Mouse (Mus musculus): ENCODE data around the gene Gm21987. TPM values are rescaled to one million over a fixed set of nuclear protein-coding genes. Genes with fewer than 3 reads are reported as not detected.

Gene Gm21987
- polyA plus RNA-seq, 1 experiment from 2014 or later: 0.55 TPM

DNA sequence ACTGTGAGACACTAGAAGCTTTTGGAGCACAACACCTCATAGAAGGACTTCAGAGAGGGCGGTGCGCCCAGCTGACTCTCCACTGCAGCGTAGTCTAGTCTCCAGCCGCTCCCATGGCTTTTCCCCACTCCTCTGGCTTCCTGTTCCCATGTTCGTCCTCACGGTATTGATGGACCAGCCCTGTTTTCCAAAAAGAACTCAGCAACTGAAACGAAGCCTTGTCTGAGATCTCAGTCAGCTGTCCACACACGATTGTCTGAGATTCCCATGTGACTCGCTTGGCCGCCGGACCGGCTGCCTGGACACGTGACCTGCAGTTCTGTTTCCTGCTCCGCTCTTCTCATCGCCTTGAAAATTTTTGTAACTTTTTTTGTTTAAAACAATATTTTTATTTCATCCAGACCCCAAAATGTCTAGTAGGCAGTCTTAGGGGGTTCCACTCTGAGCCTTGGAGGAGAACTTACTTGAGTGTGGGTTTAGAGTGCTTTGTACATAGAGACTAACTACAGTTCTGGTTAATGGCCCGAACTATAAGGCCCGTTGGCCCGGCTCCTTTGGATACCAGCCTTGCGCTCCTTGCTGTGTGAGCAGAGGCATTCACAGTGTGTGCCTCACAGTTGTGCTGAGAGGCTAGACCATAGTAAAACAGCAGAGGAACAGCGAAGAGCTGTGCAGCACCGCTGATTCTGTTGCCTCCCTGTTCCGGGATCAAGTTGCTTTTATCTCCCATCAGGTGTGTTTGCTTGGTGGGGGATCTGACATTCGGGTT, 45.5 kb downstream of the Gm21987 start:
- H3K4me3 ChIP-seq (ENCODE audit: low read length): no peak overlapping the region
- H3K4me1 ChIP-seq (replicated peaks; ENCODE audit: control insufficient read depth, insufficient read depth, low read length): peaks cover 5% of the 10 kb centered on the region
- no peaks in the 10 kb centered on the region for H3K36me3 ChIP-seq (ENCODE audit: control insufficient read depth, insufficient read depth, low read length)
- 62% methylated on average over 23 of the region's 23 CpGs for WGBS
- no peaks in the 10 kb centered on the region for H3K27me3 ChIP-seq (ENCODE audit: control insufficient read depth, insufficient read depth, low read depth, low read length)
- no peak overlapping the region for H3K9ac ChIP-seq (ENCODE audit: low read length)
- ATAC-seq (ENCODE audit: low read depth): no peak
- H3K9me3 ChIP-seq (ENCODE audit: control insufficient read depth, low read length): no peaks in the 10 kb centered on the region
- H3K4me2 ChIP-seq (ENCODE audit: low read depth, low read length): 0 out of 2 replicates have a peak overlapping the region, but pooled peaks have one; percentile 9
- H3K27ac ChIP-seq (ENCODE audit: low read length): no peak overlapping the region

DNA sequence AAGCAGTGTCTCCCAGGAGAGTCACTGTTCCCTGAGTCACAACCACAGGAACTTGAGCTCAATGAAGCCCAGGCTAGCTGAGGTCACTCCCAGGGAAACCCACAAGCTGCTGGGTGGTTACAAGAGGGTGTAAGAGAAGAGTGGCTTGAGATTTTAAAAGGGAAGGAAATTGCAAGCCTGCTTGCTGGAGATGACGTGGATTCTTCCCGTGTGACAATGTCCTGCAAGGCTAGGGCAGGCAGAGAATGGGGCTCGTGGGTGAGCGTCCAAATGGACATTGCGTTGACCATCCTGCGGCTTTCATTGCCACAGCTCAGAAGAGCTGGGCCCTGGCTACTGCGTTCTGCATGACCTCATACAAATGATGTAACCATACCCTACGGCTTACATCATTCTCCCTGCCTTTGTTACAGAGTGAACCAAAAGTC, 47.4 kb downstream of the Gm21987 start:
- no peak overlapping the region for H3K4me3 ChIP-seq (ENCODE audit: low read length)
- H3K27ac ChIP-seq (ENCODE audit: low read length): no peak overlapping the region
- no peaks in the 10 kb centered on the region for H3K36me3 ChIP-seq (ENCODE audit: control insufficient read depth, insufficient read depth, low read length)
- H3K9ac ChIP-seq (ENCODE audit: low read length): no peak overlapping the region
- WGBS: 81% methylated on average over 8 of the region's 8 CpGs
- no peak overlapping the region for H3K4me2 ChIP-seq (ENCODE audit: low read depth, low read length)
- ATAC-seq (ENCODE audit: low read depth): no peak
- H3K27me3 ChIP-seq (ENCODE audit: control insufficient read depth, insufficient read depth, low read depth, low read length): no peaks in the 10 kb centered on the region
- no peaks in the 10 kb centered on the region for H3K9me3 ChIP-seq (ENCODE audit: control insufficient read depth, low read length)
- H3K4me1 ChIP-seq (replicated peaks; ENCODE audit: control insufficient read depth, insufficient read depth, low read length): peaks cover 6% of the 10 kb centered on the region

DNA sequence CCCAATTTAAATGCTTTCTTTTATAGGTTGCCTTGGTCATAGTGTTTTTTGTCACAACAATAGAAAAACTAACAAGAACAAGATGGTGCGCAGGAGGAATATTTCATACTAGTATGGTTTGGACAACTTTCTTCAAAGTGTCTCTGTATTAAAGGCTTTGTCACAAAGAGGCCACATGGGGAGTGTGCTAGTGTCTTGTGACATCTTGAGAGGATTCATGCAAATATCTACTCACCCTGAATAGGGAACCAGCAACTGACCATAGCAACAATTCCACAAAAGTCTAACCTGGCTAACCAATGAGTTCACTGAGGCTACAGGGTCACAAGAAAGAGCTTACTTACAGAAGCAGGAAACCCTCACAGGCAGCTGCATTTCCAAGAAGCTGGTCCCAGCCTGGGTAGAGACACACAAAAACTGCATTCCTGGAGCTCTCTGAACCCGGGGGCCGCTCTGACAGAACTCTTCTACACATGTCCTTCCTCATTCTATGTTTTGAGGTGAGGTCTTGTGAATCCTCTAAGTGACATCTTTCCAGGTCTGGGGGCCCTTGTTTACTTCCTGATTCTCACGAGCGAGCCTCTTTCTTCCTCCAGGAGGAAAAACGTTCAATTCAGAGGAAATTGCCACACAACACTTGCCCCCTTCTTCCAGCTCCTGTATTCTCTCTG, 48.4 kb downstream of the Gm21987 start:
- no peaks in the 10 kb centered on the region for H3K36me3 ChIP-seq (ENCODE audit: control insufficient read depth, insufficient read depth, low read length)
- H3K4me3 ChIP-seq (ENCODE audit: low read length): no peak overlapping the region
- H3K9ac ChIP-seq (ENCODE audit: low read length): no peak overlapping the region
- no peak overlapping the region for H3K4me2 ChIP-seq (ENCODE audit: low read depth, low read length)
- ATAC-seq (ENCODE audit: low read depth): no peak
- H3K27ac ChIP-seq (ENCODE audit: low read length): no peak overlapping the region
- WGBS: 53% methylated on average over 6 of the region's 6 CpGs
- no peaks in the 10 kb centered on the region for H3K9me3 ChIP-seq (ENCODE audit: control insufficient read depth, low read length)
- peaks cover 11% of the 10 kb centered on the region for H3K4me1 ChIP-seq (replicated peaks; ENCODE audit: control insufficient read depth, insufficient read depth, low read length)
- no peaks in the 10 kb centered on the region for H3K27me3 ChIP-seq (ENCODE audit: control insufficient read depth, insufficient read depth, low read depth, low read length)

DNA sequence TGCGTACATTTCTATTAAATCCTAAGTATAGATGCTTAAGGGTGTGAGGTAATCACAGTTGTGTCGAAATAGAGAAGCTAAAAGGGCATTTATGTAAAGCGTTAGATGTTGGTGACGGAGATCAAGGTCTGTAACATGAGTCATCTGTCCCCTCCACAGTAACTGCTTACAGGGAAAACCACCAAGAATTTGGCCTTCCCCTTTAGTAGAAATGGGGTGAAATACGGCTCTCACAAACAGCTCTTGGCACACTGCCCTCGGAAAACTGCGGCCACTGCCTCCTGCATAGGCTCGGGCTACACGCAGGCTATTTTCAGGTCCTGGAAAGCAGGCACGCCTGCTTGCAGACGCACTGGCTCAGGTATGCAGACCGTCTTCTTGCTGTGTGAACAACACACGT, 49.3 kb downstream of the Gm21987 start:
- ATAC-seq (ENCODE audit: low read depth): peak; percentile 44
- 17% methylated on average over 13 of the region's 13 CpGs for WGBS
- peaks cover 11% of the 10 kb centered on the region for H3K4me1 ChIP-seq (replicated peaks; ENCODE audit: control insufficient read depth, insufficient read depth, low read length)
- H3K9ac ChIP-seq (ENCODE audit: low read length): no peak overlapping the region
- H3K27ac ChIP-seq (ENCODE audit: low read length): no peak overlapping the region
- no peaks in the 10 kb centered on the region for H3K9me3 ChIP-seq (ENCODE audit: control insufficient read depth, low read length)
- no peak overlapping the region for H3K4me3 ChIP-seq (ENCODE audit: low read length)
- H3K36me3 ChIP-seq (ENCODE audit: control insufficient read depth, insufficient read depth, low read length): no peaks in the 10 kb centered on the region
- no peaks in the 10 kb centered on the region for H3K27me3 ChIP-seq (ENCODE audit: control insufficient read depth, insufficient read depth, low read depth, low read length)
- H3K4me2 ChIP-seq (ENCODE audit: low read depth, low read length): peak overlapping the region; percentile 19

DNA sequence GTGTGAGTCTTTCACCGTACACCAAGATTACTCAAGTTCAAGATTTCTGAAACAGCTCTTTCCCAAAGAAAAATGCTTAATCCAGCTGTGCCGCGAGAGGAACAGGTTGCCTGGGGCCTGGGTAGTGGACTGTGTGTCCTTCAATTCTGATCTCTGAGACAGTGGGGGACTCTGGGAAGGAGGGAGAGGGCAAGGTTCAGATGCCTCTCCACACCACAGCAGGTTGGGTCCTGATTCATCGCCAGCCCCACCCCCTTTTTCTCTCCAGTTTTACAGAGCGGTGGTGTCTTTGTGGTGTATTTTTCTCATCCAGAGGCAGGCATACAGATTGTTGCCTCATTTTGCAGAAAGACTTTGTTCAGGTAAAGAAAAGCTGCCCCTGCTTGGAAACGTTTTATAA, 51.4 kb downstream of the Gm21987 start:
- no peak overlapping the region for H3K27ac ChIP-seq (ENCODE audit: low read length)
- no peak overlapping the region for H3K4me3 ChIP-seq (ENCODE audit: low read length)
- ATAC-seq (ENCODE audit: low read depth): no peak
- H3K27me3 ChIP-seq (ENCODE audit: control insufficient read depth, insufficient read depth, low read depth, low read length): no peaks in the 10 kb centered on the region
- WGBS: 88% methylated on average over 6 of the region's 6 CpGs
- H3K4me1 ChIP-seq (replicated peaks; ENCODE audit: control insufficient read depth, insufficient read depth, low read length): peaks cover 11% of the 10 kb centered on the region
- H3K36me3 ChIP-seq (ENCODE audit: control insufficient read depth, insufficient read depth, low read length): no peaks in the 10 kb centered on the region
- no peaks in the 10 kb centered on the region for H3K9me3 ChIP-seq (ENCODE audit: control insufficient read depth, low read length)
- H3K4me2 ChIP-seq (ENCODE audit: low read depth, low read length): no peak overlapping the region
- no peak overlapping the region for H3K9ac ChIP-seq (ENCODE audit: low read length)

DNA sequence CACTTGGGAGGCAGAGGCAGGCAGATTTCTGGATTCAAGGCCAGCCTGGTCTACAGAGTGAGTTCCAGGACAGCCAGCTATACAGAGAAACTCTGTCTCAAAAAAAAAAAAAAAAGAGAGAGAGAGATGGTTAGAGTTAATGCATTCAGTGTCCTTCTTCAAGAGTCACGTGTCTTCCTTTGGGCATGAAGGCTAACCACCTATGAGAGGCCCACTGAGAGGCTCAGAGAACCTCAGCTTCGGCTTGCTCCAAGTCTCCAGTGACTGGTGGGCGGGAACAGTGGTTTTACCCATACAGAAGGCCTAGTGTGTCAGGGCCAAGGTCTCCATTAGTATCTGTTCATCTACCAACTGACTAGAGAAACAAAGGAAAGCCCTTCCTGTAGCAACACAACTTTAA, 52.2 kb downstream of the Gm21987 start:
- Histone ChIP-seq H3K4me3 (ENCODE audit: low read length) (no peak overlapping the region), H3K4me1 (replicated peaks; ENCODE audit: control insufficient read depth, insufficient read depth, low read length) (peaks cover 11% of the 10 kb centered on the region), H3K27me3 (ENCODE audit: control insufficient read depth, insufficient read depth, low read depth, low read length) (no peaks in the 10 kb centered on the region), H3K9me3 (ENCODE audit: control insufficient read depth, low read length) (no peaks in the 10 kb centered on the region), H3K4me2 (ENCODE audit: low read depth, low read length) (peak overlapping the region; percentile 53), H3K27ac (ENCODE audit: low read length) (no peak overlapping the region; the same call in 1 of the 2 replicates), H3K36me3 (ENCODE audit: control insufficient read depth, insufficient read depth, low read length) (no peaks in the 10 kb centered on the region), H3K9ac (ENCODE audit: low read length) (no peak overlapping the region)
- no peak for ATAC-seq (ENCODE audit: low read depth)
- 69% methylated on average over 3 of the region's 3 CpGs for WGBS

DNA sequence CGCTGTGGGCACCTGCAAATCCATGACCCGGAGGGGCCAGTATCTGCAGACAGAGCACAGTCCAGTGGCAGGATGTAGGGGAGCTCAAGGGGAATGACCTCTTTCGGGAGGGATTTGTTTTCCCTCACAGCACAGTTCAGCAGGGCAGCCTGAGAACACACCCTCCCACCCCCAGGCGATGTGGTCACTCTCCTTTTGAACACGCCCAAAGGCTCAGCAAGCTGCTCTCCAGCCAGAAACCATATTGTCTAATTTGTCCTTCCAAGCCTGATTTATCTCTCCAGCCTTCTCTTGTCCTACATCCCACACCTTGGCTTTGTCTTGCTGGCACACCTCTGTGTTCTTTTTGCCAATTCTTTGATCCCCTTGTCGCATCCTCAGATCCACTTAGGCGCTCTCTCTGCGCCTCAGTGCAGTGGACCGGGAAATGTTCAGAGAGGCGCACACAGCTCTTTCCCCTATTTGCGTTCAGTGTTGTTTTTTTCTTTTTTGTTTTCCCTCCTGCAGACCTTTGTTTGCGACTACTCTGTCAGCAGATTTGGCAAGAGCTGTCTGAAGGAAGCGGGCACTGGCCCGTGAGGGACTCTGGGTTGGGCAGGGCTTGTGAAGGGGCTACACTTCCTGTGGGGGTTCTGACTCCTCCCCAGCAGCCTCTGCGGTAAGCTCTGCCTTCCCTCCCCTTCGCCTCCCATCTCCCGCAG, 52.8 kb downstream of the Gm21987 start:
- Histone ChIP-seq H3K9me3 (ENCODE audit: control insufficient read depth, low read length) (no peaks in the 10 kb centered on the region), H3K4me3 (ENCODE audit: low read length) (peak overlapping the region; percentile 23), H3K36me3 (ENCODE audit: control insufficient read depth, insufficient read depth, low read length) (no peaks in the 10 kb centered on the region), H3K4me2 (ENCODE audit: low read depth, low read length) (peak overlapping the region; percentile 53), H3K27me3 (ENCODE audit: control insufficient read depth, insufficient read depth, low read depth, low read length) (no peaks in the 10 kb centered on the region), H3K9ac (ENCODE audit: low read length) (peak overlapping the region; percentile 47), H3K27ac (ENCODE audit: low read length) (peak overlapping the region; percentile 32; the same call in 1 of the 2 replicates), H3K4me1 (replicated peaks; ENCODE audit: control insufficient read depth, insufficient read depth, low read length) (peaks cover 11% of the 10 kb centered on the region)
- WGBS: 19% methylated on average over 17 of the region's 17 CpGs
- ATAC-seq (ENCODE audit: low read depth): peak; percentile 88

DNA sequence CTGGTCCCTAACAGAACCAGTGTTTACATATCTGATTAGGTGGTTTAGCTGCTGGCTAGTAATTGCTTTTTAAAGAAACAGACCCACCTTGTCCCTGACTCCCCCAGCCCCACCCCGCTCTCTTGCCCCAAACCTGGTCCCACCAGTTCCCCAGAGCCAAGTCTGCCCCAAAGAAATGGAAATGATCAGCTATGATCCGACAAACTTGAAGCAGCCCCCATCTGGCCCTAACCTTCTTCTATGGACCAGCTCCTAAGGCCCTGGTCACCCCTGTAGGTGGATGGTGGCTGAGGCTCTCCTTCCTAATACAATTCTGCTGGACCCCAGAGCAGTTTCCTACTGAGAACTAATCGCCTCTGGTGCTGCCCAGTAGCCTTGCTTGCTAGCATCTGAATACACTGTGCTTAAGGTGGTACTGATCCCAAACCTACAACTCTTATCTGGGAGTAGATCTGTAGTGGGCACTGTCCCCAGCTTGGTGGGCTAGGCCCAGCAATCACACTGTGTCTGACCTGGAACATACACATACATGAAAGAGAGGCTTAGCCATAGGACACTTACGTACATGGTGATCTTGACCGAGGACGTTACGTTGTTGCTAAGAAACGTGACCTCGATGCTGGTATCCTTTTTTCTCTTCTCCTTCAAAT, 53.6 kb downstream of the Gm21987 start:
- 69% methylated on average over 9 of the region's 9 CpGs for WGBS
- no peaks in the 10 kb centered on the region for H3K9me3 ChIP-seq (ENCODE audit: control insufficient read depth, low read length)
- peak overlapping the region; percentile 47 for H3K9ac ChIP-seq (ENCODE audit: low read length)
- ATAC-seq (ENCODE audit: low read depth): no peak
- peak overlapping the region; percentile 23 for H3K4me3 ChIP-seq (ENCODE audit: low read length)
- peaks cover 11% of the 10 kb centered on the region for H3K4me1 ChIP-seq (replicated peaks; ENCODE audit: control insufficient read depth, insufficient read depth, low read length)
- peak overlapping the region; percentile 53 for H3K4me2 ChIP-seq (ENCODE audit: low read depth, low read length)
- H3K36me3 ChIP-seq (ENCODE audit: control insufficient read depth, insufficient read depth, low read length): no peaks in the 10 kb centered on the region
- H3K27me3 ChIP-seq (ENCODE audit: control insufficient read depth, insufficient read depth, low read depth, low read length): no peaks in the 10 kb centered on the region
- no peak overlapping the region for H3K27ac ChIP-seq (ENCODE audit: low read length)

DNA sequence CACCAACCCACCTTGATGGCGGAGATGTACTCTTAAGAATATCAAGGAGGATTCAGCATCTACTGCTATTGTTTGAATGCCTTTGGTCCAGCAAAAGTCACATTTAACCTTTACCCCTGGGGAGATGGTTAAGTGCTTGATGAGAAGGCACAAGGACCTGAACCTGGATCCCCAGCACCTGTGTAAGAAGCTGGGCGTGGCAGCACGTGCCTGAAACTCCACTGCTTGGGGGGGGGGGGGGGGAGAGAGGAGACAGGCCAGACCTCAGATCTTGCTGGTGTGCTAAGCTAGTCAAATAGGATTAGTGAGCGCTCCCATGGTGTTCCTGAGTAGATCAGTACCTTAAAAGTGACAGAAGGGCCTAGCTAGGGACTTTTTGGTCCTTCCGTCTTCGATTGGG, 54.6 kb downstream of the Gm21987 start:
- 72% methylated on average over 6 of the region's 6 CpGs for WGBS
- Histone ChIP-seq H3K36me3 (ENCODE audit: control insufficient read depth, insufficient read depth, low read length) (no peaks in the 10 kb centered on the region), H3K4me3 (ENCODE audit: low read length) (no peak overlapping the region), H3K27ac (ENCODE audit: low read length) (no peak overlapping the region), H3K4me2 (ENCODE audit: low read depth, low read length) (no peak overlapping the region), H3K9me3 (ENCODE audit: control insufficient read depth, low read length) (no peaks in the 10 kb centered on the region), H3K27me3 (ENCODE audit: control insufficient read depth, insufficient read depth, low read depth, low read length) (no peaks in the 10 kb centered on the region), H3K9ac (ENCODE audit: low read length) (no peak overlapping the region), H3K4me1 (replicated peaks; ENCODE audit: control insufficient read depth, insufficient read depth, low read length) (peaks cover 8% of the 10 kb centered on the region)
- ATAC-seq (ENCODE audit: low read depth): no peak

All from lung, embryonic 16.5 days (tissue).